Mouse (Mus musculus) midbrain, embryonic 13.5 days (tissue): ENCODE data around the gene Vmn2r27. TPM values are rescaled to one million over a fixed set of nuclear protein-coding genes. Genes with fewer than 3 reads are reported as not detected.

ENCODE experiments used
- polyA plus RNA-seq: library from polyadenylated mRNA; unstranded; fragments of >200 nt; fragmentation: Nextera tagmentation; extraction: Ambion mirVana; gene quantifications from 2 replicates; pipeline ENCODE4 v1.2.1, GENCODE M21; 2015

The Vmn2r27 gene
- polyA plus RNA-seq, 1 experiment from 2014 or later: not detected

Other genes starting within 250 kb of the Vmn2r27 start
- not detected in 2 replicates for gene Vmn2r26, start 207.3 kb downstream of the Vmn2r27 start, polyA plus RNA-seq
- 0.12 TPM in 2 replicates for gene Cd163, start 72.8 kb upstream of the Vmn2r27 start, polyA plus RNA-seq
- 74.9 and 78.0 TPM in 2 replicates for gene Pex5, start 183.2 kb upstream of the Vmn2r27 start, polyA plus RNA-seq
- gene Clstn3, start 232.9 kb upstream of the Vmn2r27 start, polyA plus RNA-seq: 68.2 and 72.8 TPM in 2 replicates